Mouse (Mus musculus) mesoderm, embryonic 11.5 days (tissue): ENCODE measurements around the gene Ifna1.

Experiments
- DNase-seq: peaks from one replicate; pipeline ENCODE4 v3.0.0-alpha.2; 2012; ENCODE audit warnings: low read depth, low spot score

The Ifna1 gene

DNA sequence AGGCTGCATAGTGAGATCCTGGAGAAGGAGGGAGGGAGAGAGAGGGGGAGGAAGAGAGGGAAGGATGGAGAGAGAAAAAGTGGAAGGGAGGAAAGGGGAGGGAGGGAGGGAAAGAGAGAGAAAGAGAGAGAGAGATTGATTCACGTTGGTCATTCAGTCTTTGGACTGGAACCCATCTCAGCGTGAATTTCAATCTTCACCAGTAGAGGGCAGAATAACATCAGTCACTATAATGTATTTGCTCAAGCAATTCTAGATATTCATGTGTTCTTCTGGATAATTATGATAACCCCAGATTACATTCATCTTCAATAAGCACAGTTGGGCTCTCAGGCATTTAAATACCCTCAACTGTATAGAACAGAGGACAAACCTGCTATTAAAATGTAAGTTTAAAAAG is 22.8 kb downstream of the Ifna1 start:
- peak; percentile 43 for DNase-seq

DNA sequence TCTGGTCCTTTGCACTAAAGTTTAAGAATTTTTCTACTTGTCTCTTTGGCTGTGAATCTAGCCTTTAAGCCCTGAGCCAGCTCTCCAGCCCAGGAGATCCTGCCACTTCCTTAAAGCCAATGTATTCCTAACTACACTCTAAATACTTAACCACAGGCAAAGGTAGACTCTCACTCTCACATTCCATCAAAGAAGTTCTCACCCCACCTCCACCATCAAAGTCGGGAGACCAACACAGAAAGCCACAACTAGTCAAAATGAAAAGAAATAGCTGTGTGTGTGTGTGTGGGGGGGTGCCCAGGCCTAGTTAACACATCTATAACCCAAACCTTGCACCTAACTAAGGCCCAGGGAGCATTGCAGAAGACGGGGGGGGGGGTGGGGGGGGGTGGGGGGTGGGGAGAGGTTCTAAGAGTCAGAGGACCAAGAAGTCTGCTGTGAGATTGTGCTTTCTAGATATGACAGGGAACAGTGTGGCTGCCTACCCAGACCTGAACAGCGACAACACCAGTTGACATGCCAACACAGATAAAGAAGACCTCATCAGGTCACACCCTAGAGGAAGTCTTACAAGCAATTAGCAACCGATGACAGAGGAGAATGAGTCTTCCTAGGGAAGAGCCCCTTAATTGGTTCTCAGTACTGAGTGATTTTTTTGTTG is 25.7 kb downstream of the Ifna1 start:
- no peak for DNase-seq

DNA sequence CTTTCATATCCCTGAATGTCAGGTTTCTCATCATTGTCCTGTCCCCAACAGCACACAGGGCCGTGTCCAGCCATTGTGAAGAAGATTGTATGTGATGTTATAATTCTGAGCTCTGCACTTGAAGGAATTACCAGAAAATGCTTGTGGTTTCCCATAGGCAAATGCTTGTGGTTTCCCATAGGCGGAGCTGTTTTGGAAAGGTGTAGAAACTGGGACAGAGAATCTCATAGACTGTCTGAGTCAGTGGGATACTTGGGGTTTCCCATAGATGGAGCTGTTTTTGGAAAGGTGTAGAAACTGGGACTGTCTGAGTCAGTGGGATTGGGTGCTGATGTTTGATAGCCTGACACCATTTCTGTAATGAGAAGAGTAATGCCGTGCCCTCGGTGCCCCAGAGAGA is 26.6 kb downstream of the Ifna1 start:
- no peak for DNase-seq

DNA sequence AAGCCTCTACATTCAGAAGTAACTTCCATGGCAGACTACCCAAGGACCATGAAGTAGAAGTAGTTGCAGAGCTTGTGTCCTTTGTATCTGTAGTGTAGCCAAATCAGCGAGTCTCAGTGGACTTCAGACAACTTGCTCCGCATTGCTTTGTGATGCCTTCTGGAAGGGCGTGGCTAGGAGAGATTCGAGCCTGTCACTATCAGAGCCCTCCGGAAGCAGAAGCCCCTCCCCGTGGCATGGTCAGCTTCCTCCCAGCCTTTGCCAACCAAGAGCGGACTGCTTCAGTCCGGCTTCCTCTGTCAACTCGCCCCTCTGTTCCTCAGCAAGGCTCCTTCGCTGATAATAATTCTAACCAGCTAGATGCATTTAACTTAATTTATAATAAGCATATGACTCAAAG is 28.4 kb downstream of the Ifna1 start:
- no peak for DNase-seq

DNA sequence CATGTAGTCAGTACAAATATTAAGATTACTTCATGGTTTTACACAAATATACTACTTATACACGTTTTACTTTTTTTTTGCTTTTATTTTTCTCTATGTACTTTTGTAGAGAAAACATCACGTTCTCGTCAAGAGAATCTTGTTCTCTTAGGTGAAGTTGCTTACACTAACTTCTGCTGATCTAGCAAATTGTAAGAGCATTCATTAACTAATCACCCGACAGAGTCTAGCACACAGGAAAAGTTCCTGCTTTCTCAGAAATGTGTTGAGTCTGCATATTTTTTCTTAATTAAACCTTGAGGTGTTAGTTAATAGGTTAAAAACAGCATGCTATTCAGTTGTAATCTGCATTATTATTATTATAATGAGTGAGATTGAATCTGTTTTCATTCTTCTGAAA is 28.9 kb downstream of the Ifna1 start:
- DNase-seq, result no peak

DNA sequence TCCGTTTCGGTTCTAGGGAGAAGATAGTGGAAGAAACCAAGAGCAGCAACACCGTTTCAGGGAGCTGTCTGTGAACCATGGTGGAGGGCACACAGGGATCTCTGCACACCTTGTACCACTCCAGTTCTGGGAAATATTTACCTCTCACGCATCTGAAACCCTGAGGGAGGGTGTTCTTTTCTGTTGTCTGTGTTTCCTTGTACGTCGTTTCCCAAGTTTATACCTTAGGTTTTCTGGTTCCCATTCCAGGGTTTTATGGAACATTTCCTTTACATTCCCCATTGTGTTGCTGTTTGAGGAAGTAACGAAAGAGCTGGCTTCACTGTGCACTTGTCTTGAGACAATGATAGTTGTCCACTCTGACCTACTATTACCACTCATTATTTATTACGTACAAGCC is 30.2 kb downstream of the Ifna1 start, which contains the start of gene Ifne:
Gene Ifne (minus strand): TSS at position 101 of the 400 bp plus-strand sequence.
- no peak for DNase-seq

DNA sequence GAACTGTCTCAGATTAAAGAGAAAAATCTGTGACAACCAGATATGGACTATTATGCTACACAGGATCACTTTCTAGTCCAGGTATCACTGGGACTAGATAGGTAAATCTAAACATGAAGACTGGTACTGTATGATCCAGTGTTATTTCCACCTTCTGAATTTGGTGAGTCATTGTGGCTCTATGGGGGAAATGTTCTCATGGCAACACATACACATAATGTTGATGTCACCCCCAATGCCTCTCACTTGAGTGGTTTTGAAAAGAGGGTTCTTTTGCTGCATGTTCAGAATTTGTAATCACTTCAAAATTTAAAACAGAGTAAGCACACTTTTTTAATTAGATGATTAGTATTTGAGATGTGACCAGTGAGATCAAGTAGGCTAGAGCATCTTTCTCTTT is 38.3 kb downstream of the Ifna1 start:
- DNase-seq, result no peak

DNA sequence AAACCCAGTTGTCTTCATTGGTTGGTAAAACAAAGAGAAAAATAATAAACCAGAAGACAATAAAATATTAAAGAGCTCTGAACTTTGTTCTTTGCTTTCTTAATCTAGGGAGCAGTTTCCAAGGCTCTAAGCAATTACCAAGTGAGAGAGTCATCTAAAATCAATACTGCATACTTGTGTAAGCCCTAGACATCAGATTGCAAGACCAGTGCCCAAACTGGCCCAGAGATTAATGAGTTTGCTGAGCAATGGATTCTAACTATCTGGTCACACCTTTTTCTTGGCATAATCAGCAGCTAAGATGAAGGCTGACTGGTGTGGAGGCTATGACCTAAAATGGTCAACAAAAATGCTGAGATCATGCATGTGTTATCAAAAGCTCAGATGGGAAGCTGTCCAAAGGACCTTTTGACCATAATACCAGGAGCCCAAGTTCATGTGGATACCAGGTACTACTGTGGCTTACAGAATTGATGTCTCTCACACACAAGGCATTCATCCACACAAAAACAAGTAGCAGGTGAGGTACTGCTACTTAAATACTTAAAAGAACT is 43.4 kb downstream of the Ifna1 start:
- DNase-seq, result no peak
